Mouse (Mus musculus) liver, embryonic 14.5 days (tissue): Measurements from ENCODE around the gene Onecut1.

Experiments
- CTCF ChIP-seq: IDR thresholded peaks from 2 replicates; pipeline ENCODE4 v1.5.1; 2016; ENCODE audit warnings: antibody characterized with exemption, low read depth, control low read depth
- EP300 ChIP-seq: IDR thresholded peaks from 2 replicates; pipeline ENCODE4 v1.6.1; 2016; ENCODE audit warnings: antibody characterized with exemption, low read depth

DNA sequence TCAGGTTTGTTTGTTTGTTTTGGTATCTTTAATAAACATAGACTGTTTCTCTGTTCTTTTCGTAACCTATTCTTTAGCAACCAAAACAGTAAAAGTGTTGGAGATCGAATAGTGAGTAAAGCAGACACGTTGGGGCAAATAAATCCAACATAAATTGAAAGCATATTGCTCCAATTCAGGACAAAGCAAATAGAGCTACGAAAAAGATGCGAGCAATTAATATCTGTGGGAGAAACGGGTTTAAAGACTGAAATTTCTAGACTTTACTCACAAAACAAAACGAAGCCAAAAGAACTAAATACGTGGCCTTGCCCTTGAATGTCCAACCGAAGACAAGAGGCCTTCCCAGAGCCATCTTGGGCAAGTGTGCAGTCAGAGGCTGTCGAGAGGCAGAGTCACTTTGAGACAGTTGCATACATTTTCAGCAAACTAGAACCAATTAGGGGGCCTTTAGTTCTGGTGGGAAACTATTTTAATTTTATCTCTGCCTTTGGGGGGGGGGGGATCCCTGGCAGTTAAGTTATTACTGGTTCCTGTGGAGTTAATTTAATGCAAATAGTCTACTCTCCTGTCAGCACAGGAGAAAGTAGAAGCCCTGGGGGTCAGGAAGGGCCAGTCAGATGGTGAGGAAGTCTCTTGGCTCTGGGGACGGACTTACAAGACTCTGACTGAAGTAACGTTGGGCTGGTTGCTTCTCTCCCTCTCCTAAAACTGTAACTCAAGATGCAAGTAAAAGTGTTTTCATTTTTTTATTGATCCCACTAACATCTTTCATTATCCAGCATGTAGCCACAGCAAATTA, 11.5 kb upstream of the Onecut1 start:
- TF ChIP-seq CTCF = no peak
- TF ChIP-seq EP300 = no peak
